Mouse (Mus musculus) C2C12 (cell line): ENCODE data around the gene Herpud1.

Experiments used
- CEBPB ChIP-seq: IDR thresholded peaks from one replicate; pipeline ENCODE4 v1.6.1; 2011; ENCODE audit warnings: low read depth, mild to moderate bottlenecking, control low read depth, moderate library complexity
- CTCF ChIP-seq: IDR thresholded peaks from one replicate; pipeline ENCODE4 v1.5.1; 2011; ENCODE audit not compliant: control insufficient read depth, insufficient read depth, insufficient read length
- FOSL1 ChIP-seq: IDR thresholded peaks from one replicate; pipeline ENCODE4 v1.8.0; 2011; ENCODE audit warnings: mild to moderate bottlenecking, low read length; ENCODE audit not compliant: poor library complexity, insufficient read depth, severe bottlenecking
- MAX ChIP-seq: IDR thresholded peaks from one replicate; pipeline ENCODE4 v1.6.1; 2011; ENCODE audit warnings: mild to moderate bottlenecking, control low read depth
- MYOD1 ChIP-seq: IDR thresholded peaks from one replicate; pipeline ENCODE4 v1.6.1; 2011; ENCODE audit warnings: low read depth; ENCODE audit not compliant: control insufficient read depth, insufficient read length
- MYOG ChIP-seq: IDR thresholded peaks from one replicate; pipeline ENCODE4 v1.6.1; 2011; ENCODE audit not compliant: control insufficient read depth, insufficient read length; ENCODE audit errors: extremely low read depth
- USF1 ChIP-seq: IDR thresholded peaks from one replicate; pipeline ENCODE4 v1.6.1; 2011; ENCODE audit warnings: low read depth, mild to moderate bottlenecking, control low read depth, moderate library complexity

- TF ChIP-seq CTCF (no peak), USF1 (no peak), MAX (no peak), FOSL1 (no peak), MYOG (no peak), CEBPB (no peak), MYOD1 (no peak)
Observed at GRCm38 (mm10) chr8:94377031-94377430, 9.2 kb upstream of the Herpud1 start.
